Mouse (Mus musculus) MEL (cell line): Measurements from ENCODE around the gene Rex1bd.

Experiments
- CTCF ChIP-seq, 3 experiments: IDR thresholded peaks in 2 of 3; conservative IDR thresholded peaks in 1 of 3; 2 replicates each; pipeline ENCODE4 v1.5.1; 2011 to 2012; ENCODE audit warnings: low read length in 3 of 3, low read depth in 2 of 3, mild to moderate bottlenecking in 2 of 3, improper control_type of control experiment in 1 of 3, inconsistent platforms in 1 of 3, mixed read lengths in 1 of 3, moderate library complexity in 1 of 3; ENCODE audit not compliant: control insufficient read depth in 1 of 3, insufficient read depth in 1 of 3, poor library complexity in 1 of 3, severe bottlenecking in 1 of 3
- E2F4 ChIP-seq: IDR thresholded peaks from 2 replicates; pipeline ENCODE4 v1.6.1; 2011; ENCODE audit warnings: low read depth, low read length, improper control_type of control experiment, borderline replicate concordance
- EP300 ChIP-seq, 2 experiments: IDR thresholded peaks; 2 replicates each; pipeline ENCODE4 v1.6.1; 2011; ENCODE audit warnings: improper control_type of control experiment in 2 of 2, low read length in 2 of 2, low read depth in 1 of 2, mild to moderate bottlenecking in 1 of 2
- JUND ChIP-seq: IDR thresholded peaks from 2 replicates; pipeline ENCODE4 v1.6.1; 2011; ENCODE audit warnings: low read depth, mild to moderate bottlenecking, improper control_type of control experiment, low read length
- MXI1 ChIP-seq: IDR thresholded peaks from 2 replicates; pipeline ENCODE4 v1.6.1; 2011; ENCODE audit warnings: mild to moderate bottlenecking, low read depth, low read length, improper control_type of control experiment
- POLR2A ChIP-seq, 2 experiments: IDR thresholded peaks; 2 replicates each; pipeline ENCODE4 v1.6.1; 2011 to 2012; ENCODE audit warnings: low read length in 2 of 2, mild to moderate bottlenecking in 2 of 2, control low read depth in 1 of 2, improper control_type of control experiment in 1 of 2, low read depth in 1 of 2, moderate library complexity in 1 of 2; ENCODE audit not compliant: control insufficient read depth in 1 of 2, insufficient read depth in 1 of 2, poor library complexity in 1 of 2
- POLR2AphosphoS2 ChIP-seq: IDR thresholded peaks from 2 replicates; pipeline ENCODE4 v1.6.1; 2011; ENCODE audit warnings: low read length, improper control_type of control experiment
- POLR2AphosphoS5 ChIP-seq: IDR thresholded peaks from 2 replicates; pipeline ENCODE4 v1.6.1; 2012; ENCODE audit warnings: low read depth, borderline replicate concordance, mild to moderate bottlenecking, inconsistent platforms, low read length, moderate library complexity, mixed read lengths
- RAD21 ChIP-seq: IDR thresholded peaks from 2 replicates; pipeline ENCODE4 v1.6.1; 2011; ENCODE audit warnings: mild to moderate bottlenecking, low read depth, low read length, improper control_type of control experiment
- ZC3H11A ChIP-seq: IDR thresholded peaks from 2 replicates; pipeline ENCODE4 v1.6.1; 2012; ENCODE audit warnings: low read depth, mild to moderate bottlenecking, inconsistent platforms, low read length, improper control_type of control experiment
- ZKSCAN1 ChIP-seq: IDR thresholded peaks from 2 replicates; pipeline ENCODE4 v1.6.1; 2012; ENCODE audit warnings: low read depth, mild to moderate bottlenecking, inconsistent platforms, low read length, improper control_type of control experiment, moderate library complexity

DNA sequence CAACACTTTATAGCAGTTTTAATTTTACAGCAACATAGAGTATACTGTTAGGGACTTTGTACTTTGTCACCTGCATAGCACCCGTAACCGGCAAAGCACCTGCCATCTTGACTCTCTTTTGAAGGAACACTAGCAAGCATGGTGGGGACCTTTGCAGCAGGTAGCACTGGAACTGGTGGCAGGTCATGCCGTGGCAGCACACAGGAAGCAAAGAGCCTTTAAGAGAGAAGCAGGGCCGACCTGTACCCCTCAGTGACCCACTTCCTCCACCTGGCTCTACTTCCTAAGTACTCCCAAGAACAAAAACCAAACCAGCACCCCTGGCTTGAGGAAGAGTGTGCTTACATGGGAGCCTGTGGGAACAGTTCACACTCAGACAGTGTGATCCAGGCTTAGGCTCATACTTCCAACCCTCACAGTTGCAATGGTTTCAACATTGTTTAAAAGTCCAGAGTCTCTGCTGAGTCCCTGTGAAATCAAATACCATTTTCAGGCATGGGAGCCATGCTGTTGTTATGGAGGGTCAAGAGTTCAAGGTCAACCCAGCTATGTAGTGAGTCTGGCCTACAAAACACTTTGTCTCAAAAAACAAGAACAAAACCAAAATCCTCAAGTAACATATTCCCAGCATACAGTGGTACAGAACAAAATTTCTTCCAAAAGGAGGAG is 48.7 kb upstream of the Rex1bd start:
- no peak for TF ChIP-seq CTCF (IDR thresholded peaks at IDR 0.05 in 2 of 3, conservative IDR thresholded peaks at IDR 0.05 in 1 of 3; ENCODE audit: control insufficient read depth in 1 of 3, insufficient read depth in 1 of 3, low read depth in 2 of 3, low read length in 3 of 3, poor library complexity in 1 of 3, severe bottlenecking in 1 of 3)
- no peak for TF ChIP-seq EP300 (IDR thresholded peaks at IDR 0.05; ENCODE audit: low read depth in 1 of 2, low read length in 2 of 2)
- TF ChIP-seq POLR2AphosphoS5 = no peak
- no peak for TF ChIP-seq ZKSCAN1
- TF ChIP-seq JUND = no peak
- no peak for TF ChIP-seq RAD21
- TF ChIP-seq E2F4 = no peak
- no peak for TF ChIP-seq POLR2A (IDR thresholded peaks at IDR 0.05; ENCODE audit: control insufficient read depth in 1 of 2, insufficient read depth in 1 of 2, low read depth in 1 of 2, low read length in 2 of 2, poor library complexity in 1 of 2)
- no peak for TF ChIP-seq ZC3H11A
- TF ChIP-seq POLR2AphosphoS2 = no peak
- TF ChIP-seq MXI1 = no peak
